In the genomic region with DNA sequence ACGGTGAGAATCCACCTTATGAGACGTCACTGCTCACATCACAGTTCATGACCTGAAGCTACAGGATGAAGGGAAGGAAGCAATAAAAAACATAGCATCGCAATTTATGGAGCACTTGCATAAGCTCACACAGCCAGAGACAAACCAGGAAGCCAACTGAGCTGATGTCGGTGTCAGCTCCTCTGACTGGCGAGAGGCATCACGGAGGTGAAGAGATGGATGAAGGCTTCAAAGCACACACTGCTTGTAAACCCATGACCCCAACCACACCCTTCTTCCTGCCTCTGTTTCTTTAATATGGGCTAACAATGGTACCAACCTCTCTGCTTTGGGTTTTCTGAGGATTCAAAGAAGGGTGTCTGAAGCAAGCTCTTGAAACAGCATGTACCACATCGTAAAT, we compare ENCODE assay signal across 20 mouse cellular contexts. TPM values are rescaled to one million over a fixed set of nuclear protein-coding genes. Genes with fewer than 3 reads are reported as not detected.
DNase-seq lines count a peak whose midpoint lies in the region; ATAC-seq and TF ChIP-seq lines count a peak whose summit lies in the region.
"Had no signal": no experiment of that assay in that cellular context is flagged by ENCODE, and none has a peak within 500 bp of the region (broad histone marks: within the 10 kb centered on the region; RNA-seq: fewer than 3 reads in every experiment).

No protein-coding gene starts in this region.

- TF ChIP-seq CTCF in midbrain, postnatal 0 days (IDR thresholded peaks at IDR 0.05): no peak

- no peaks in the 10 kb centered on the region for H3K9me3 ChIP-seq in heart, embryonic 12.5 days (replicated peaks)
- no peaks in the 10 kb centered on the region for H3K9me3 ChIP-seq in midbrain, embryonic 11.5 days (ENCODE audit: control insufficient read depth, low read length)
- no peaks in the 10 kb centered on the region for H3K9me3 ChIP-seq in midbrain, postnatal 0 days (ENCODE audit: low read length)
- H3K9me3 ChIP-seq: embryonic facial prominence, embryonic 13.5 days; embryonic facial prominence, embryonic 15.5 days; forebrain, embryonic 10.5 days; forebrain, embryonic 12.5 days had no signal

- WGBS in heart, embryonic 12.5 days: 76% methylated on average over 7 of the region's 7 CpGs
- 90% methylated on average over 7 of the region's 7 CpGs for WGBS in midbrain, embryonic 11.5 days
- WGBS in midbrain, postnatal 0 days: 86% methylated on average over 7 of the region's 7 CpGs

- H3K4me2 ChIP-seq in heart, embryonic 12.5 days: no peak overlapping the region
- no peak overlapping the region for H3K4me2 ChIP-seq in midbrain, embryonic 11.5 days
- no peak overlapping the region for H3K4me2 ChIP-seq in midbrain, postnatal 0 days (ENCODE audit: low read depth, low read length, poor library complexity, severe bottlenecking)
- H3K4me2 ChIP-seq: embryonic facial prominence, embryonic 13.5 days; embryonic facial prominence, embryonic 15.5 days; forebrain, embryonic 12.5 days had no signal

- H3K27me3 ChIP-seq in heart, embryonic 12.5 days (replicated peaks): no peaks in the 10 kb centered on the region
- H3K27me3 ChIP-seq in midbrain, embryonic 11.5 days (ENCODE audit: control insufficient read depth, insufficient read depth, low read length): no peaks in the 10 kb centered on the region
- peaks cover 8% of the 10 kb centered on the region; the same call in 1 of the 2 replicates for H3K27me3 ChIP-seq in midbrain, postnatal 0 days (ENCODE audit: insufficient read depth, low read length)
- H3K27me3 ChIP-seq: embryonic facial prominence, embryonic 13.5 days; embryonic facial prominence, embryonic 15.5 days; forebrain, embryonic 12.5 days had no signal

- H3K4me1 ChIP-seq in heart, embryonic 12.5 days (replicated peaks): peaks cover 28% of the 10 kb centered on the region
- peaks cover 5% of the 10 kb centered on the region for H3K4me1 ChIP-seq in midbrain, embryonic 11.5 days (ENCODE audit: control insufficient read depth, insufficient read depth, low read length)
- no peaks in the 10 kb centered on the region; the same call in 1 of the 2 replicates for H3K4me1 ChIP-seq in midbrain, postnatal 0 days (ENCODE audit: insufficient read depth, low read length)

- no peak overlapping the region for H3K9ac ChIP-seq in heart, embryonic 12.5 days
- no peak overlapping the region for H3K9ac ChIP-seq in midbrain, embryonic 11.5 days (ENCODE audit: low read length)
- H3K9ac ChIP-seq in midbrain, postnatal 0 days (replicated peaks; ENCODE audit: low read length, poor library complexity, severe bottlenecking): no peak overlapping the region
- H3K9ac ChIP-seq: embryonic facial prominence, embryonic 13.5 days; embryonic facial prominence, embryonic 15.5 days; forebrain, embryonic 12.5 days had no signal

- DNase-seq in cerebellum, adult 8-10 months: peak; percentile 32
- no peak for DNase-seq in cerebellum, adult 11 months
- DNase-seq in cerebellum, adult 9-11 months: peak; percentile 33
- no peak for DNase-seq in cerebellum, postnatal 10 days
- peak; percentile 66 for DNase-seq in heart, adult 11 months
- peak; percentile 57 for DNase-seq in midbrain, embryonic 11.5 days (ENCODE audit: low spot score, missing footprints)
- no peak for DNase-seq in midbrain, postnatal 0 days (ENCODE audit: low spot score)
- DNase-seq: adrenal gland, adult 2 months; adrenal gland, postnatal 10 days; adrenal gland, postnatal 25 days; embryo, embryonic 11 days had no signal

- no peak overlapping the region for H3K27ac ChIP-seq in heart, embryonic 12.5 days (ENCODE audit: poor library complexity, severe bottlenecking)
- H3K27ac ChIP-seq in midbrain, embryonic 11.5 days (ENCODE audit: low read depth, low read length): no peak overlapping the region
- H3K27ac ChIP-seq in midbrain, postnatal 0 days (ENCODE audit: low read depth, low read length): no peak overlapping the region
- H3K27ac ChIP-seq: embryonic facial prominence, embryonic 13.5 days; embryonic facial prominence, embryonic 15.5 days; forebrain, embryonic 10.5 days; forebrain, embryonic 12.5 days had no signal

- no peak for ATAC-seq in heart, embryonic 12.5 days (ENCODE audit: insufficient number of reproducible peaks, low FRiP score)
- ATAC-seq in midbrain, embryonic 11.5 days (ENCODE audit: low FRiP score): no peak
- ATAC-seq in midbrain, postnatal 0 days (ENCODE audit: low FRiP score): no peak
- ATAC-seq: forebrain, embryonic 14.5 days; forebrain, embryonic 16.5 days had no signal

- no peak overlapping the region for H3K4me3 ChIP-seq in heart, embryonic 12.5 days
- H3K4me3 ChIP-seq in midbrain, embryonic 11.5 days (ENCODE audit: low read depth, low read length): no peak overlapping the region
- H3K4me3 ChIP-seq in midbrain, postnatal 0 days (ENCODE audit: low read depth, low read length): no peak overlapping the region
- H3K4me3 ChIP-seq: embryonic facial prominence, embryonic 13.5 days; embryonic facial prominence, embryonic 15.5 days; erythroblast, embryonic 14.5 days; forebrain, embryonic 10.5 days; forebrain, embryonic 12.5 days had no signal

- H3K36me3 ChIP-seq in heart, embryonic 12.5 days: peaks cover 2% of the 10 kb centered on the region; the same call in 1 of the 2 replicates
- H3K36me3 ChIP-seq in midbrain, embryonic 11.5 days (ENCODE audit: control insufficient read depth, insufficient read depth, low read length): no peaks in the 10 kb centered on the region
- no peaks in the 10 kb centered on the region for H3K36me3 ChIP-seq in midbrain, postnatal 0 days (ENCODE audit: insufficient read depth, low read length)
- H3K36me3 ChIP-seq: embryonic facial prominence, embryonic 13.5 days; embryonic facial prominence, embryonic 15.5 days; forebrain, embryonic 12.5 days had no signal

RNA-seq across cellular contexts. Expression of a gene that starts 5.5 kb away (rescaled TPM):
- 7.0 and 7.9 TPM in 2 replicates for polyA plus RNA-seq in heart, embryonic 12.5 days (2016; fragmentation: Nextera tagmentation; extraction: Ambion mirVana)
- 6.7 and 7.4 TPM in 2 replicates for polyA plus RNA-seq in midbrain, embryonic 11.5 days (2014; fragmentation: Nextera tagmentation; extraction: Ambion mirVana)
- total RNA-seq in midbrain, postnatal 0 days (2014; rRNA removed): 2.8 and 4.1 TPM in 2 replicates
- 1.3 and 1.8 TPM in 2 replicates for polyA plus RNA-seq in midbrain, postnatal 0 days (2015; fragmentation: Nextera tagmentation; extraction: Ambion mirVana)
- total RNA-seq: MEL had no signal

Comparison
In these comparisons a context has a peak if more than half of its experiments do, and no peak if none do; other contexts are left out.
1. DNase-seq: peak in cerebellum, adult 8-10 months (single experiment), cerebellum, adult 9-11 months (single experiment), heart, adult 11 months (single experiment) and midbrain, embryonic 11.5 days (single experiment); none in cerebellum, adult 11 months (single experiment), cerebellum, postnatal 10 days (0 of 2) and midbrain, postnatal 0 days (single experiment).